Comparison of ENCODE assay signal across 31 mouse cellular contexts in the genomic region with DNA sequence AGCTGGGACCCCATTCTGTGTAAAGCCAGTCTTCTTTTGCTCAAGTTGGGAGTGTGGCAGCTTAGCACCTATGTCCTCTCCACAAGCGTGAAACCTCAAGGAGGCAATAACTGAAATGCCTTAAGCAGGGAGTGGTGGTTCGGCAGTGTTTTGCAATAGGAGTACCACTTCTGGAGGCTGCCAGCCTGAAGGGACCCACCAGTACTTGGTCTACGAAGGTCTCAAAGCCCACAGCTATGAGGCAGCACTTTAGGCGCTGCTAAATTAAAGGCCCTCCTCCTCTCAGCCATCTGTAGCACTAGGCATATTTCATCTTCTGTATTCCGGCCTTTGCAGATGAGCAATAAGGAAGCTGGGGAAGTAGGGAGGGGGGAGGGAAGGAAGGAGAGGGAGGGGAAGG. TPM values are rescaled to one million over a fixed set of nuclear protein-coding genes. Genes with fewer than 3 reads are reported as not detected.
DNase-seq lines count a peak whose midpoint lies in the region; ATAC-seq and TF ChIP-seq lines count a peak whose summit lies in the region.
"Had no signal": no experiment of that assay in that cellular context is flagged by ENCODE, and none has a peak within 500 bp of the region (broad histone marks: within the 10 kb centered on the region; RNA-seq: fewer than 3 reads in every experiment).

No protein-coding gene starts in this region.

- no peak overlapping the region for H3K4me3 ChIP-seq in stomach, embryonic 15.5 days (replicated peaks)
- no peak overlapping the region for H3K4me3 ChIP-seq in stomach, postnatal 0 days (ENCODE audit: low read depth, low read length)
- no peak overlapping the region for H3K4me3 ChIP-seq in intestine, embryonic 15.5 days (replicated peaks)
- H3K4me3 ChIP-seq: embryonic facial prominence, embryonic 12.5 days; forebrain, embryonic 15.5 days; heart, embryonic 10.5 days; heart, embryonic 15.5 days; layer of hippocampus, adult 2 months; limb, embryonic 10.5 days; limb, embryonic 15.5 days; liver, embryonic 13.5 days; megakaryocyte, embryonic 14.5 days; midbrain, embryonic 12.5 days; neural tube, embryonic 13.5 days had no signal

- no peak for ATAC-seq in stomach, embryonic 15.5 days (ENCODE audit: insufficient read depth, low FRiP score, low read depth)
- ATAC-seq in stomach, postnatal 0 days (ENCODE audit: low FRiP score, low TSS enrichment): no peak
- ATAC-seq in hematopoietic stem cell, adult 5-6 weeks (replicated peaks in 1 of 2; ENCODE audit: insufficient read depth in 1 of 2, low FRiP score in 2 of 2, low TSS enrichment in 1 of 2, low read depth in 1 of 2, poor library complexity in 2 of 2, severe bottlenecking in 2 of 2): peak; percentile 78 to 88
- ATAC-seq in intestine, embryonic 15.5 days: no peak
- ATAC-seq: forebrain, embryonic 15.5 days had no signal

- H3K9me3 ChIP-seq in stomach, embryonic 15.5 days: no peaks in the 10 kb centered on the region
- H3K9me3 ChIP-seq in stomach, postnatal 0 days (ENCODE audit: control insufficient read depth, low read length): no peaks in the 10 kb centered on the region
- no peaks in the 10 kb centered on the region for H3K9me3 ChIP-seq in intestine, embryonic 15.5 days
- H3K9me3 ChIP-seq: forebrain, embryonic 15.5 days; heart, embryonic 10.5 days; heart, embryonic 15.5 days; limb, embryonic 10.5 days; limb, embryonic 15.5 days; liver, embryonic 13.5 days; midbrain, embryonic 12.5 days had no signal

- H3K27ac ChIP-seq in stomach, embryonic 15.5 days: 0 out of 2 replicates have a peak overlapping the region, but pooled peaks have one; percentile 40
- H3K27ac ChIP-seq in stomach, postnatal 0 days (replicated peaks): no peak overlapping the region
- no peak overlapping the region for H3K27ac ChIP-seq in intestine, embryonic 15.5 days
- H3K27ac ChIP-seq: embryonic facial prominence, embryonic 12.5 days; forebrain, embryonic 15.5 days; heart, embryonic 10.5 days; heart, embryonic 15.5 days; hindbrain, embryonic 14.5 days; layer of hippocampus, adult 2 months; limb, embryonic 10.5 days; limb, embryonic 15.5 days; liver, embryonic 13.5 days; midbrain, embryonic 12.5 days; neural tube, embryonic 13.5 days had no signal

- H3K36me3 ChIP-seq in stomach, embryonic 15.5 days: no peaks in the 10 kb centered on the region
- H3K36me3 ChIP-seq in stomach, postnatal 0 days (ENCODE audit: control insufficient read depth, insufficient read depth, low read length): no peaks in the 10 kb centered on the region
- H3K36me3 ChIP-seq in intestine, embryonic 15.5 days: no peaks in the 10 kb centered on the region
- H3K36me3 ChIP-seq: embryonic facial prominence, embryonic 12.5 days; forebrain, embryonic 15.5 days; heart, embryonic 15.5 days; limb, embryonic 10.5 days; limb, embryonic 15.5 days; midbrain, embryonic 12.5 days; neural tube, embryonic 13.5 days had no signal

- DNase-seq in stomach, postnatal 0 days (ENCODE audit: low spot score): no peak
- peak; percentile 32 for DNase-seq in lung, postnatal 14 days
- DNase-seq in gastrocnemius, postnatal 14 days: no peak
- no peak for DNase-seq in thymus, adult 18-20 months
- DNase-seq: adrenal gland, adult 8-10 months; B cell, adult 2 months; cerebellum, adult 8-10 months; cerebellum, postnatal 25 days; embryo, embryonic 11 days; heart, adult 11 months; kidney, adult 11 months; kidney, postnatal 25 days; layer of hippocampus, postnatal 36 days; liver, embryonic 13.5 days; lung, embryonic 14.5 days; right cerebral cortex, postnatal 4 days; thymus, postnatal 14 days had no signal

- TF ChIP-seq EP300 in stomach, postnatal 0 days (optimal IDR thresholded peaks at IDR 0.05): no peak

- H3K4me2 ChIP-seq in stomach, embryonic 15.5 days: no peak overlapping the region
- H3K4me2 ChIP-seq in stomach, postnatal 0 days (replicated peaks; ENCODE audit: low read depth): no peak overlapping the region
- H3K4me2 ChIP-seq in intestine, embryonic 15.5 days (replicated peaks): no peak overlapping the region
- H3K4me2 ChIP-seq: embryonic facial prominence, embryonic 12.5 days; forebrain, embryonic 15.5 days; heart, embryonic 15.5 days; hindbrain, embryonic 14.5 days; limb, embryonic 15.5 days; liver, embryonic 13.5 days; lung, embryonic 14.5 days; midbrain, embryonic 12.5 days; neural tube, embryonic 13.5 days had no signal

- 49% methylated on average over 5 of the region's 5 CpGs for WGBS in stomach, embryonic 15.5 days
- WGBS in stomach, postnatal 0 days: 52% methylated on average over 5 of the region's 5 CpGs
- 46% methylated on average over 5 of the region's 5 CpGs for WGBS in intestine, embryonic 15.5 days

- H3K27me3 ChIP-seq in stomach, embryonic 15.5 days (replicated peaks): no peaks in the 10 kb centered on the region
- no peaks in the 10 kb centered on the region for H3K27me3 ChIP-seq in stomach, postnatal 0 days (ENCODE audit: control insufficient read depth, insufficient read depth, low read length)
- no peaks in the 10 kb centered on the region for H3K27me3 ChIP-seq in intestine, embryonic 15.5 days (replicated peaks)
- H3K27me3 ChIP-seq: embryonic facial prominence, embryonic 12.5 days; forebrain, embryonic 15.5 days; heart, embryonic 15.5 days; limb, embryonic 15.5 days; liver, embryonic 13.5 days; megakaryocyte, embryonic 14.5 days; midbrain, embryonic 12.5 days; neural tube, embryonic 13.5 days had no signal

- no peak overlapping the region for H3K9ac ChIP-seq in stomach, embryonic 15.5 days
- H3K9ac ChIP-seq in stomach, postnatal 0 days (ENCODE audit: low read length): no peak overlapping the region
- H3K9ac ChIP-seq in intestine, embryonic 15.5 days: no peak overlapping the region
- H3K9ac ChIP-seq: embryonic facial prominence, embryonic 12.5 days; forebrain, embryonic 15.5 days; heart, embryonic 15.5 days; hindbrain, embryonic 14.5 days; limb, embryonic 15.5 days; liver, embryonic 13.5 days; lung, embryonic 14.5 days; midbrain, embryonic 12.5 days; neural tube, embryonic 13.5 days had no signal

- no peak for TF ChIP-seq CTCF in stomach, postnatal 0 days (IDR thresholded peaks at IDR 0.05; ENCODE audit: low read depth)

- peaks cover 6% of the 10 kb centered on the region; the same call in 1 of the 2 replicates for H3K4me1 ChIP-seq in stomach, embryonic 15.5 days
- no peaks in the 10 kb centered on the region for H3K4me1 ChIP-seq in stomach, postnatal 0 days (replicated peaks; ENCODE audit: control insufficient read depth, insufficient read depth)
- 0 out of 2 replicates have a peak, but pooled peaks cover 2% of the 10 kb centered on the region for H3K4me1 ChIP-seq in intestine, embryonic 15.5 days (replicated peaks)
- H3K4me1 ChIP-seq: embryonic facial prominence, embryonic 12.5 days had no signal

- intact Hi-C loops in gastrocnemius, postnatal 14 days (cut with DNase I; ENCODE audit: low total_unique reads): no loop called here

RNA-seq across cellular contexts. Expression of gene Atxn1, which starts 35.1 kb away (rescaled TPM):
- 7.1 and 8.5 TPM in 2 replicates for polyA plus RNA-seq in stomach, embryonic 15.5 days (2015; fragmentation: Nextera tagmentation; extraction: Ambion mirVana)
- polyA plus RNA-seq in stomach, postnatal 0 days (2015; fragmentation: Nextera tagmentation; extraction: Ambion mirVana): 7.0 TPM in 2 replicates
- total RNA-seq in hematopoietic stem cell, adult 5-6 weeks (2017): 13.1 and 19.8 TPM in 2 replicates
- 5.7 and 6.1 TPM in 2 replicates for polyA plus RNA-seq in intestine, embryonic 15.5 days (2015; fragmentation: Nextera tagmentation; extraction: Ambion mirVana)
- total RNA-seq in gastrocnemius, postnatal 14 days (2021): 10 to 100 TPM; 23.5 to 23.8 TPM

Comparison
In these comparisons a context has a peak if more than half of its experiments do, and no peak if none do; other contexts are left out.
1. ATAC-seq: peak in hematopoietic stem cell, adult 5-6 weeks (2 of 2); none in stomach, embryonic 15.5 days (single experiment), stomach, postnatal 0 days (single experiment) and intestine, embryonic 15.5 days (single experiment).